Mouse (Mus musculus) olfactory bulb, adult 2 months (tissue): ENCODE results near the gene Crim1.

ENCODE experiments used
- CTCF ChIP-seq: fragments of 200-500 bp; IDR thresholded peaks from 2 replicates; pipeline ENCODE4 v1.5.1; 2012; ENCODE audit warnings: low read depth, mild to moderate bottlenecking, low read length, moderate library complexity; ENCODE audit not compliant: insufficient read depth
- POLR2A ChIP-seq: fragments of 200-500 bp; IDR thresholded peaks from 2 replicates; pipeline ENCODE4 v1.6.1; 2012; ENCODE audit warnings: mild to moderate bottlenecking, low read depth, low read length, moderate library complexity; ENCODE audit not compliant: insufficient read depth

DNA sequence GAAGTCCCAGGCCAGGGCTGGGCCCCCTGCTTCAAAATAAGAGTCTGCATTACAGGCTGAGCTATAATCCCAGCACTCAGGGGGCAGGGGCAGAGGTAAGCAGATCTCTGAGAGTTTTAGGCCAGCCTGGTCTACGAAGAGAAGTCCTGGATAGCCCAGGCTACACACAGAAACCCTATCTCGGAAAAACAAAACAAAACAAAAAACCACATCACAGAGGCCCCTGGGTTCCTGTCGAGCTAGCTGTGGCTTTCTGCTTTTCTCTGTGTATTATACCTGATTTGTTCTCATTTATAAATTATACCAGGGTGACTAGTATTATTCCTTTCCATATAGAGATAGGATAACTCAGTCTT lies 152.4 kb downstream of the Crim1 start:
- TF ChIP-seq CTCF (no peak), POLR2A (no peak)
